8 mouse cellular contexts compared by ENCODE assay signal in genomic region chr6:125191332-125192015, GRCm38 (mm10). TPM values are rescaled to one million over a fixed set of nuclear protein-coding genes. Genes with fewer than 3 reads are reported as not detected.
DNase-seq lines count a peak whose midpoint lies in the region; ATAC-seq and TF ChIP-seq lines count a peak whose summit lies in the region.

Gene Ncapd2, minus strand, starts transcription at chr6:125191701.
Gene Mrpl51, plus strand, starts transcription at chr6:125191801.

- peaks cover 4% of the 10 kb centered on the region for H3K4me1 ChIP-seq in cortical plate, adult 2 months (ENCODE audit: control insufficient read depth, insufficient read depth, low read length)
- peaks cover 35% of the 10 kb centered on the region for H3K4me1 ChIP-seq in megakaryocyte, embryonic 14.5 days

- peak; percentile 97 for ATAC-seq in activated CD4-positive, CD25-positive, alpha-beta regulatory T cell, adult 4 months

- H3K4me3 ChIP-seq in cortical plate, adult 2 months (ENCODE audit: insufficient read depth, low read length): peak within 1 kb of the TSS; percentile 91
- peak within 1 kb of the TSS; percentile 99 for H3K4me3 ChIP-seq in megakaryocyte, embryonic 14.5 days (replicated peaks)

- peak within 1 kb of the TSS; percentile 96 for H3K27ac ChIP-seq in cortical plate, adult 2 months (ENCODE audit: insufficient read depth, low read length)

- no peaks in the 10 kb centered on the region for H3K9me3 ChIP-seq in megakaryocyte, embryonic 14.5 days

- TF ChIP-seq POLR2A in cortical plate, adult 2 months (IDR thresholded peaks at IDR 0.05; ENCODE audit: extremely low read depth, insufficient read depth, low read length): peak; percentile 44; the same call in 1 of the 2 replicates

- no peak for TF ChIP-seq CTCF in cortical plate, adult 2 months (IDR thresholded peaks at IDR 0.05; ENCODE audit: extremely low read depth, insufficient read depth, low read length)

- peaks cover 57% of the 10 kb centered on the region for H3K36me3 ChIP-seq in megakaryocyte, embryonic 14.5 days (replicated peaks; ENCODE audit: low read length)

- peak; percentile 95 to 96 for DNase-seq in gastrocnemius, adult 8-10 months (ENCODE audit: low spot score in 2 of 2)
- peak; percentile 85 for DNase-seq in hindlimb bud, embryonic 11.5 days (ENCODE audit: extremely low spot score, low read depth, low spot score)
- DNase-seq in left cerebral cortex, adult 8-10 months (ENCODE audit: low spot score in 2 of 2): peak; percentile 91 to 97
- DNase-seq in right cerebral cortex, postnatal 10 days (ENCODE audit: low spot score in 2 of 2): peak; percentile 99
- peak; percentile 95 for DNase-seq in urinary bladder, postnatal 25 days (ENCODE audit: low spot score)

- no peaks in the 10 kb centered on the region for H3K27me3 ChIP-seq in megakaryocyte, embryonic 14.5 days (replicated peaks)

RNA-seq across cellular contexts. Expression of gene Ncapd2, which starts in this region (rescaled TPM):
- polyA plus RNA-seq in activated CD4-positive, CD25-positive, alpha-beta regulatory T cell, adult 4 months (2017; shearing (Covaris generic)): 10 to 100 TPM; 33.1 to 61.3 TPM
- polyA plus RNA-seq in cortical plate, adult 2 months (2012; rRNA removed): 53.5 and 58.3 TPM in 2 replicates
- total RNA-seq in gastrocnemius, adult 8-10 months (2022): 10 to 100 TPM in 2 of 4 experiments, 1 to 10 TPM in 2; 7.3 to 14.0 (median 9.1) TPM
- 10 to 100 TPM; 25.9 to 32.9 (median 30.5) TPM for total RNA-seq in left cerebral cortex, adult 8-10 months (2022)
- polyA plus RNA-seq in megakaryocyte, embryonic 14.5 days (2012; ENCODE audit: insufficient read depth, low replicate concordance): 92.0 and 141 TPM in 2 replicates

RNA-seq across cellular contexts. Expression of gene Mrpl51, which starts in this region (rescaled TPM):
- polyA plus RNA-seq in activated CD4-positive, CD25-positive, alpha-beta regulatory T cell, adult 4 months (2017; shearing (Covaris generic)): 10 to 100 TPM; 85.7 to 89.0 TPM
- 51.2 and 52.9 TPM in 2 replicates for polyA plus RNA-seq in cortical plate, adult 2 months (2012; rRNA removed)
- 100 to 1,000 TPM; 224 to 255 (median 228) TPM for total RNA-seq in gastrocnemius, adult 8-10 months (2022)
- total RNA-seq in left cerebral cortex, adult 8-10 months (2022): 10 to 100 TPM; 74.9 to 79.0 (median 77.2) TPM
- polyA plus RNA-seq in megakaryocyte, embryonic 14.5 days (2012; ENCODE audit: insufficient read depth, low replicate concordance): 68.3 and 124 TPM in 2 replicates

Comparison
In these comparisons a context has a peak if more than half of its experiments do, and no peak if none do; other contexts are left out.
1. Peak in every context shown above with its lines: DNase-seq, ATAC-seq, H3K4me3 ChIP-seq and H3K27ac ChIP-seq.